Mouse (Mus musculus) liver, adult 2 months (tissue): ENCODE results near the gene Kcnk7. TPM values are rescaled to one million over a fixed set of nuclear protein-coding genes. Genes with fewer than 3 reads are reported as not detected.
A peak's percentile ranks its signal among the peaks of the same experiment; 100 is the strongest.

Experiments
- DNase-seq: peaks from one replicate; pipeline ENCODE4 v3.0.0-alpha.2; 2011; ENCODE audit warnings: low read depth, low spot score; ENCODE audit errors: extremely low read depth
- H3K27ac ChIP-seq: fragments of 200-500 bp; replicated peaks from 2 replicates; pipeline ENCODE4 v1.5.1; 2012; ENCODE audit warnings: low read depth, mild to moderate bottlenecking, control low read depth, inconsistent platforms, low read length; ENCODE audit not compliant: insufficient read depth
- H3K27me3 ChIP-seq: fragments of 200-500 bp; 2 replicates; pipeline ENCODE4 v1.6.1; 2012; ENCODE audit warnings: mild to moderate bottlenecking, moderate library complexity, low read length, inconsistent platforms; ENCODE audit not compliant: control insufficient read depth, insufficient read depth
- H3K36me3 ChIP-seq: fragments of 200-500 bp; 2 replicates; pipeline ENCODE4 v1.6.1; 2012; ENCODE audit warnings: low read length, inconsistent platforms; ENCODE audit not compliant: control insufficient read depth, insufficient read depth
- H3K4me1 ChIP-seq: fragments of 200-500 bp; 2 replicates; pipeline ENCODE4 v1.6.1; 2011; ENCODE audit warnings: low read length; ENCODE audit not compliant: control insufficient read depth, insufficient read depth
- H3K4me3 ChIP-seq: fragments of 200-500 bp; 2 replicates; pipeline ENCODE4 v1.5.1; 2011; ENCODE audit warnings: low read depth, mild to moderate bottlenecking, control low read depth, low read length, moderate library complexity; ENCODE audit not compliant: insufficient read depth
- H3K79me2 ChIP-seq: fragments of 200-500 bp; 2 replicates; pipeline ENCODE4 v1.6.1; 2012; ENCODE audit warnings: inconsistent platforms, mild to moderate bottlenecking, low read length, moderate library complexity; ENCODE audit not compliant: control insufficient read depth, insufficient read depth
- H3K9ac ChIP-seq: fragments of 200-500 bp; 2 replicates; pipeline ENCODE4 v1.6.1; 2012; ENCODE audit warnings: low read depth, mild to moderate bottlenecking, control low read depth, inconsistent platforms, low read length
- CTCF ChIP-seq: fragments of 200-500 bp; IDR thresholded peaks from 2 replicates; pipeline ENCODE4 v1.5.1; 2011; ENCODE audit warnings: low read depth, low read length, control low read depth
- POLR2A ChIP-seq: fragments of 200-500 bp; IDR thresholded peaks from 2 replicates; pipeline ENCODE4 v1.6.1; 2011; ENCODE audit warnings: low read length, control low read depth; ENCODE audit not compliant: insufficient read depth; ENCODE audit errors: extremely low read depth
- WGBS: fragments of 180-500 bp; shearing (Covaris S2); methylation state at CpG from one replicate; pipeline ENCODE4 v1.1.7; 2018; 5-methylcytosine and 5-hydroxymethylcytosine counted together
- polyA plus RNA-seq: library from polyadenylated mRNA; depleted of rRNA; stranded (reverse); fragments of >200 nt; gene quantifications from 2 replicates; pipeline ENCODE4 v1.2.3, GENCODE M21; 2012
- total RNA-seq: library from RNA; depleted of rRNA; stranded (reverse); fragments of >200 nt; gene quantifications from 2 replicates; pipeline ENCODE4 v1.2.3, GENCODE M21; 2014

Kcnk7 gene
- total and polyA plus RNA-seq, 2 experiments = not detected

- peaks cover 5% of the 10 kb centered on the region for H3K27me3 ChIP-seq
Observed at GRCm38 (mm10) chr19:5739446-5739845, 35.3 kb downstream of the Kcnk7 start.

GRCm38 (mm10) chr19:5740320-5741317 lies 36.5 kb downstream of the Kcnk7 start, which contains the start of gene Ltbp3:
Ltbp3 (plus strand) TSS chr19:5740904.
- H3K27ac ChIP-seq = no peak within 1 kb of the TSS
- no peaks in the 10 kb centered on the region for H3K79me2 ChIP-seq
- no peak for TF ChIP-seq CTCF
- no peak for TF ChIP-seq POLR2A
- 70% methylated on average over 14 of the region's 14 CpGs for WGBS
- peak within 1 kb of the TSS; percentile 57; the same call in 1 of the 2 replicates for H3K4me3 ChIP-seq
- H3K9ac ChIP-seq = peak within 1 kb of the TSS; percentile 63; the same call in 1 of the 2 replicates
- peaks cover 5% of the 10 kb centered on the region for H3K27me3 ChIP-seq
- H3K36me3 ChIP-seq = no peaks in the 10 kb centered on the region
- DNase-seq = no peak
- no peaks in the 10 kb centered on the region for H3K4me1 ChIP-seq

More at GRCm38 (mm10) chr19:5739446-5739845, 35.3 kb downstream of the Kcnk7 start:
- Histone ChIP-seq H3K36me3 (no peaks in the 10 kb centered on the region), H3K79me2 (no peaks in the 10 kb centered on the region), H3K4me3 (no peak overlapping the region), H3K4me1 (no peaks in the 10 kb centered on the region), H3K9ac (no peak overlapping the region), H3K27ac (no peak overlapping the region)
- WGBS = 76% methylated on average over 2 of the region's 2 CpGs
- TF ChIP-seq CTCF (no peak), POLR2A (no peak)
- DNase-seq = no peak

GRCm38 (mm10) chr19:5741641-5742240 lies 37.6 kb downstream of the Kcnk7 start:
- DNase-seq = no peak
- no peaks in the 10 kb centered on the region for H3K79me2 ChIP-seq
- H3K9ac ChIP-seq = peak overlapping the region; percentile 63
- 5% methylated on average over 52 of the region's 55 CpGs for WGBS
- peaks cover 5% of the 10 kb centered on the region for H3K27me3 ChIP-seq
- H3K4me3 ChIP-seq = peak overlapping the region; percentile 57
- no peak overlapping the region for H3K27ac ChIP-seq
- no peaks in the 10 kb centered on the region for H3K36me3 ChIP-seq
- TF ChIP-seq CTCF = no peak
- TF ChIP-seq POLR2A = no peak
- no peaks in the 10 kb centered on the region for H3K4me1 ChIP-seq

- Histone ChIP-seq H3K4me1 (no peaks in the 10 kb centered on the region), H3K27me3 (peaks cover 5% of the 10 kb centered on the region), H3K79me2 (no peaks in the 10 kb centered on the region), H3K9ac (peak overlapping the region; percentile 63), H3K36me3 (no peaks in the 10 kb centered on the region), H3K27ac (no peak overlapping the region), H3K4me3 (peak overlapping the region; percentile 57)
- no peak for DNase-seq
- no peak for TF ChIP-seq CTCF
- TF ChIP-seq POLR2A = no peak
- 17% methylated on average over 32 of the region's 32 CpGs for WGBS
Observed at GRCm38 (mm10) chr19:5742241-5742641, 38.1 kb downstream of the Kcnk7 start.

- 81% methylated on average over 5 of the region's 5 CpGs for WGBS
- no peak overlapping the region for H3K27ac ChIP-seq
- H3K27me3 ChIP-seq = peaks cover 5% of the 10 kb centered on the region
- H3K4me1 ChIP-seq = no peaks in the 10 kb centered on the region
- no peak overlapping the region for H3K9ac ChIP-seq
- no peak for DNase-seq
- H3K79me2 ChIP-seq = no peaks in the 10 kb centered on the region
- no peaks in the 10 kb centered on the region for H3K36me3 ChIP-seq
- H3K4me3 ChIP-seq = no peak overlapping the region
- TF ChIP-seq POLR2A (no peak), CTCF (no peak)
Observed at GRCm38 (mm10) chr19:5743576-5743975, 39.4 kb downstream of the Kcnk7 start.
